Mouse (Mus musculus) CD8-positive naive resting alpha-beta T cell, adult 2 months (primary cell): ENCODE results near the gene Abtb2.

Experiments used
- DNase-seq, 2 experiments: peaks; one replicate each; pipeline ENCODE4 v3.0.0; 2022; ENCODE audit warnings: low read depth in 2 of 2, low spot score in 2 of 2

Gene Abtb2

DNA sequence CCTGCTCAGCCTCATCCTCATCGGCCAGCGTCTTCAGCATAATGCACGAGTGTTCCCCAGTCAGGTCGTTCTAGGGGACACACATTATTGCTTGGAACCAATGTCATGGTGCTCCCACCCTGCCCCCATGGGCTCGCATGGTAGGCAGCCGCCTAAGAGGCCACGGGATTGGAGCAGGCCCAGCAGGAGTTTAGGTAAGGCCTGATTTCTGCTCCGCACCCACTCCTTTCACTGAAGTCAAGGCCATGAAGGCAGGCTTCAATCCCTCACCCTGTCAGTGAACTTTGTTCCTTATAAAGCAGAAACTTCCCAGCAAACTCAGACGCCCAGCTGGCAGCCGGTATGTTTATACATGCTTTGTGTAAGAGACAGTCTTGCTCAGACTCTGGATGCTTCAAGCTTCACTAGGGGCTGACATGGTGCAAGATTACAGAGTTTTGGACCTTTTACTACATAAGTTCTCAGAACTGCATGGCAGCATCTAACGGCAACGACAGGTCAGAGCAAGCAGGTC lies 162.0 kb downstream of the Abtb2 start:
- DNase-seq, result no peak

DNA sequence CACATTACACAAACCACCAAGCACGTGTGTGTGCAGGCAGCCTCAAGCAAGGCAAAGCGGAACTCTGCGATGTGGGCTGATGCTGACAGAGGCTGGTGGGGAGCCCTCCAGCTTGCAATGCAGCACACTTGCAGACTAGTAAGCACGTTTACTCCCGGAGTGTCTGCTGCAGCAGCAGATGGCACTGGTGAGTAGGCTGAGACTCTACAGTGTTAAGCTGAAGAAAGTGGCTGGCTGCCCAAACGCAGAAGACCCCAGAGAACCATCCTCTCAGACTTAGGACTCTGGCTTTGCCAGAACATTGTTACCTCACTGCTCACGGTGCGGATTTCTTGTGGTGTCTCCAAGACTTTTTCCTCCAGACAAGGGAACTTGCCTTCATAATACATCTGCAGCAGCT lies 164.9 kb downstream of the Abtb2 start:
- DNase-seq, result no peak

DNA sequence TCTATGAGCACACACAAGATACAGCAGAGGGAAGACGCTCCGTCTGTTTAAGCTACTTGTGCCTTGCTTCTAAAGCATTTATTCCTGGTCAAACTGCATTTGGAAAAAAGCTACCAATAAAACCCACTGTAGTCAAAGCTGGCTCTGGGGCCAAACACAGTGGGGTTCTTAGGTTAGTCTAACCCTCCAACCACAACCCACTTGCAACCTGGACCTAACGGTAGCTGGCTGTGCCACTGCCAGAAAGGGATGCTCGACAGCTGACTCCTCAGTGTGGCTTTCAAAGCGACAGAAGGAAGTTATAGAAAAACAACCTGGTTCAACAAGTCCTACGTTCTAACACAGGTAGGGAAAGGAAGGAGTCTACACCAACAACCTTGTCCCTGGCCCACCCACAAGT lies 165.3 kb downstream of the Abtb2 start:
- DNase-seq, result no peak

DNA sequence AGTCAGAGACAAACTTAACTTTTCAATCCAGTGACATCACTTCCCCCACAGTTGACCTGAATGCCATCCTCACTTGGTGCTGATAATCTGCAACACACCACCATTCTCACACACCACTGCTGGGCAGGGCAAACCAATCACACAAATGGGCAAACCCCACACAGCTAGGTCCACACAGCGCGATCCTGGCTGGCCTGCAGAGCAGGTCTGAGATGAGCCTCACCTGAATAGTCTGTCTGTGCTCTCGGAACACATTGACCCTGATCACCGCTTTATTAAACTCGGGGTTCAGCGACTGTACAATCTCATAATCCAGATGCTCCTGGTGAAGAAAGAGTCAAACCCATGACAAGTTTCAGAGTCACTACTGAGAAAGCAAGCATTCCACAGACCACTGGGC lies 176.7 kb downstream of the Abtb2 start:
- DNase-seq, result no peak

DNA sequence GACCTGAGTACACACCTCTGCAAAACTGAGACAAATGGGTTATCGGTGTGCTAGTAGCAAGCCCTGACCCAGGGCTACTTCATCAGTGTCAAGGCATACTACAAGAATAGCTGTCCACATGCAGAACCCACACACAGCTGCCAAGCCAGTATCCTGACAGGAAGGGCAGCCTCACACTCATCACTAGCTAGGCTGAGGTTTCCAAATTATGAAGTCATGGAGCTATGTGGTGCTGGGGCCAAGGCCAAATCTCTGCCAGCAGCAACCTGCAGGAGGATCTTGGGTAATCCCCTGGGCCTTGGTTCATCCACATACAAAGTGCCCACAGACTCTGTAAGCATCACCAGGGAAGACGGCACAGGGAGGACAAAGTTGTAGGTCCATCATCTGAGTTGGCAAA lies 177.4 kb downstream of the Abtb2 start:
- DNase-seq, result no peak

DNA sequence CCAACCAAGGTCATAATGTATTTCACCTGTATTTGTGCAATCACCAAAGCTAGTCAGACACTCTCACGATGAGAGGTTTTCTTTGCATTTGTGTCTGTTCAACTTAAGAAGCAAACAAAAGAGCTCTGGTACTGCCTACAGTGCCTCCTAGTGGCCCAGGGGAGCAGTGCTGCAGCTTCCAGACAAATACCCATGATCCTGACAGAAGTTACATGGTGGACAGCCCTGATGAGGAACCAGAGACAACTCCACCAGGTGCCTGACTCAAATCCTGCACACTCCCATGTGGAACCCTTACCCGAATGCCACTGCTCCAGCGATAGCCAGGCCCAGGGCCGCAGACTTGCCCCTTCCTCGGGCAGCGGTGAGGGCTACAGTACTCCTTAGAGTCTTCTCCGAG lies 177.9 kb downstream of the Abtb2 start:
- peak; percentile 57 to 71 for DNase-seq

DNA sequence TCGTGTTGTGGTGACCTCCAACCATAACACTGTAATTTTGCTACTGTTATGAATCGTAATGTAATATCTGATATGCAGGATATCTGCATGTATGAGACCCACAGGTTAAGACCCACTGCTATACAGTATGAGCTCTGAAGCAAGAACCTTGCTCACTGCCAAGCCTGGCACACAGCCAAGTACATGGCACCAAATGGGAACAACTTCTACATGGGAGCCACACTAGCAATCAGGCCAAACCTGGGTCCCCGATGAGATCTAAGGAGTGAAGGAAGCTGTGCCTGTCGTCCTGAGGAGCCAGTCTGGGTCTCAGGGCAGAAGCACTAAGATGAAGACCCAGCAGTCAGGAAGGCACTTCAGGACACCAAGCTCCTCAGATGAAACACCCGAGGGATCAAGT lies 179.4 kb downstream of the Abtb2 start:
- no peak for DNase-seq

DNA sequence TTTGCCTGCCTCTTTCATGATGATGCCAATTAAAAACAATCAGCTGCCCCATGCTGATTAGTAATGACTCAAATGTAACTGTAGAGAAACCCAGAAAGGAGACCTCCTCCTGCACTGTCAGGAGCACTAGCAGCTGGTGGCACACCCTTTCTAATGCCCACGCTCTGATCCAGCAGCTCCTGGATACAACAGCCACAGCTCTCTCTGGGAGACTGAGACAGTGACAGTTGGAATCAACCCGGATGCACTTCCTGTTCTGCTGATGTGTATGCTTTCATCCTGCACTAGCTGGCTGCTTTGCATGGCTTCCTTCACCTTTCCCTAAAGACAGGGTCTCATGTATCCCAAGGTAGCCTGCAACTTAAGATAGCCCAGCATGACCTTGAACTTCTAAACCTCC lies 180.0 kb downstream of the Abtb2 start:
- DNase-seq, result no peak

DNA sequence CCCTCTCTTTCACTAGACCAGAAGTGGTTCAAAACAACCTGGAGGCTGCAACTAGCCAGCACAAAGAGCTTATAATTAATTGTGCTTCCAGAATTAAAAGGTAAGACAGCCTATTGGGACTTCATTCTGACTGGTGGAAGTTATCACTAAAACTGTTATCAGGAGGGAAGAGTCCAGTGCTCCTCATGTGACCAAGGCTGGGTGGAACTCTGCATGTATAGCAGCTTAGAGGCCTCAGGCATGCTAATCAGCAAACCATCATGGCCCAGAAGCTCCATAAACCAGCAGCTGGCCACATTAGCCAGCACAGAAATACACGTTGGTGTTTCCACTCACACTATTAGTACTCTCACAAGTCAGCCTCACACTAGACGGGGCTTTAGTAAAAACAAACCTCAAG lies 180.7 kb downstream of the Abtb2 start:
- no peak for DNase-seq

DNA sequence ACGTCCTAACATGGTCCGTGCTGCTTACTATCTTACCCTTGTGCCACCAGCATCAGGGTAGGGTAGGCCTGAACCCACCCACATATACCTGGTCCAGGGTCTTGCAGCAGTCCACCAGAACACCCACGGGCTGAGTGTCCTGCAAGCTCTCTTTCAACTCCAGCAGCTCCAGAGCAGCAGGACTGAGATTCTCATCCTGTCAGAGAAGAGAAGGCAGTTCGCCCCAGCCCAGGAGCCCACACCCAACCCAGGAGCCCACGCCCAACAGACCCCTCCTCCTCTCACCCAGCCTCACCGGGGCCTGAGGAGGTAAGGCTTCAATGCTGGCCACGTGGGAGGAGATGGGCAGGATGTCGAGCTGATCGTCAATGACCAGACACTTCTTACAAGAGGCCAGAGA lies 181.8 kb downstream of the Abtb2 start:
- no peak for DNase-seq

DNA sequence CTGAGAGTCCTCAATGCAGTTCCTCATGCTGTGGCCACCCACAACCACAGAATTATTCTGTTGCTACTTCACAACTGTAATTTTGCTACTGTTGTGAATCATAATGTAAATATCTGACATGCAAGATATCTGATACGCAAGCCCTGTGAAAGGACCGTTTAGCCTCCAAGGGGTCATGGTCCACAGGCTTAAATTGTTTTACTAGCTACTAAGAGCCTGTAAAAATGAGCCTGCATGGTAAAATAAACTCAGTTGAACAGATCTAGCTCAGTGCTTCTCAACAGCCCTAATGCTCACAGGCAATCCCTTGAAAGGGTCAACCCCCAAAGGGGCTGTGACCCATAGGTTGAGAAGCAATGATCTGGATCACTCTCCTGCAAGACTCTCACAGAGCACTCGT lies 183.0 kb downstream of the Abtb2 start:
- DNase-seq, result no peak

DNA sequence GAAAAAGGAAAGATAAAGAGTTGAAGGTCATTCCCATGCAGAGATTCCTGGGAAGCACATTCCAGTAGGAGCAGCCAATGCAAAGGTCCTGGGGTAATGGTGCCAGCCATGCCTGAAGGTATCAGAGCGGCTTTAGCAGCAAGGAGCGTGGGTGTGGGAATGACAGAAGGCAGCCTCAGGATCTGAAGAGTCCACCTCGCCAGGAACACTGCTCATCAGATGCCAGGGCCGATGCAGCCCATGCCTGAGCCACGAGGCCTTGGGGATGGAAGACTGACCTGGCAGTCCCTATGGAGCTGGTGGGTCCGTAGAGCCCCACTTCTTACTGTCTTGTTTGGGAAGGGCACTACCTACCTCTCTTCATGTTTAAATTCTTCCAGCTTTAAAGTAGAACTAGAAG lies 185.7 kb downstream of the Abtb2 start:
- DNase-seq, result no peak

DNA sequence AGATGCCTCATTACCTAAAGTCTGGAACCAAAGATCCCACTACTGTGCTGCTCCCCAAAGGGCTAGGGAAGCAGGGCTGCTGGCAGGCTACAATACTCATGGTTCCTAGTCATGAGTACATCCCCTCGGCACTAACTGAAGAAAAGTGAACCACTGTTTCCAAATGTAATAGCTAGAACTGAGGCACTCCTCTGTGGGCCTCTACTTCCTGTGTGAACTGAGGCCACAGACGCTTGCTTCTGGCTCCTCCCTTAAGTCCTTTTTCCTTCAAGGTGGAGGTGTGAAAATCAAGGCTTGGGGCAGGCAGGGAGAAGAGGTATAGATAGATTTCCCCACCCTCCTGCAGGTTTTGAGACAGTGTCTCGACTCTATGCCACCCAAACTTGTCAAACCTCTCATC lies 188.5 kb downstream of the Abtb2 start:
- DNase-seq, result no peak

DNA sequence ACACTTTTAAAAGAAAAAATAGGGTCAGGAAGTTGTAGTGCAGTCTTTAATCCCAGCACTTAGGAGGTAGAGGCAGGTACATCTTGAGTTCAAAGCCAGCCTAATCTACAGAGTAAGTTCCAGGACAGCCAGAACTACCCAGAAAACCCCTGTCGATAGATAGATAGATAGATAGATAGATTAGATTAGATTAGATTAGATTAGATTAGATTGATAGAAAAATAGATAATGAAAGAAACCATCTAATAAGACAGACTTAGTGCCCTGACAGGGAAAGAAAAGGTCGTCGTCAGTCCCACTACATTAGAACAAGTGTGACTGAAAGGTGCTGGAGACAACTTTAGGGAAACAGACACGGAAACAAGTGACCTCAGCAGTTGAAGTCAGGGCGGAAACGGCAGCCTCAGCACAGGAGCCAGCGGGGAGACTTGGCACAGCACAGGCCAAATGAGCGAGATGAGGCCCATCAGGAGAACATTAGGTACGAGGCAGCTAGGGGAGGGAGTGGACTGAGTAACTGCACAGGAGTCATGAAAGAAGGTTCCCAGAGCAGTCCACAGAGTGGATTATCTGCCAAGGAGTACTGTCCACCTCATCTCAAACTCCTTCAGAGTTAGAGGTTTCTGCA lies 189.5 kb downstream of the Abtb2 start:
- DNase-seq, result no peak

DNA sequence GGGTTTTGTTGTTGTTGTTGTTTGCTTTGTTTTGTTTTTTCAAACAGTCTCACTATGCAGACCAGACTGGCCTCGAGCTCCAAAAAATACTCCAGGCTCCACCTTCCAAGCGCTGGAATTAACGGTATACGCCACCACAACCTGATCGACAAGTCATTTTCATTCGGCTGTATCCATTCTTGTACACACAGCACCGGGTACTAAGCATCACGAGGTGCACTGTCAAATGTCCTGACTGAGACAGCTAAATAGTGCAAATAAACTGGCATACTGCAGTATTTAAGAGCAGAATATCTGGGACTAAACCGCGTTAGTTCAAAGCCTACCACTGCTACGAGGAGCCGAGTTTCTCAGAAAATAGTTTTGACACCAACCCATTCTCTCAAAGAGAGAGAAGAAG lies 194.3 kb downstream of the Abtb2 start:
- no peak for DNase-seq

DNA sequence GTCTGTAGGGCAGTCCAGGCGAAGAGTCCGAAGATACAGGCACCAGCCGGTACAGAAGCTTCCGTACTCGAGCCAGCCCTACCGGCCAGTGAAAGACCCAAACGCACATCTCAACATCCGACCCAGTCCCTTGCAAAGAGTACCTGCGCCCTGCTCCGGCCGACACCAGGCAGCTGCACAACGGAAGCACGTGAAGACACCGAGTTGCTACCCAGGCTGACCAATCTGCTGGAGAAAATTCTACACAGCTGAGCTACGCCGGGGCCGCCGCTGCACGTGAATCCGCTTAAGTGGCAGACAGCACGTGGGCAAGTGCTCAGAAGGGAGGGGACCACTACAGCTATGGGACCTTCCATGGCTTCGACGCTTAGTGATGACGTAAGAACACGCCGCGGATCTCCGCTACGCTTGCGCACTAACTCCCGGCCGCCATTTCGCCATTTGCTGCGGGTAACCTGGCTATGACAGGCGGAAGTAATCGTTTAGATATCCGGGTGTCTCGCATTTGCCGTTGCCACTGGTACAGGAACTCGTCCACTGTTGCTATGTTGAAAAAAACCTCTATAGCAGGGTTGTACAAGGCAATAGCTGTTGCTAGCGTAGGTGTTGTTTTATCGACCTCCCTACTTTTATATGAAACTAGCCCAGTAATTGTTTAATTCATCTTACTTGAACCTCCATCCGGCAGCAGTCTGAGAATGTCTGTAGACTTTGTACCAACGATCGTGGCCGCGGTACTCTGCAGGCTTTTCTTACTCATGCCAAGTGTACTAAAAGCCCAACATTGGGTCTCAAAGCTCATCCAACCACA lies 195.0 kb downstream of the Abtb2 start, which contains the start of gene Nat10:
Nat10 (minus strand) TSS at position 365 of the 811 bp plus-strand sequence.
- peak; percentile 98 for DNase-seq

DNA sequence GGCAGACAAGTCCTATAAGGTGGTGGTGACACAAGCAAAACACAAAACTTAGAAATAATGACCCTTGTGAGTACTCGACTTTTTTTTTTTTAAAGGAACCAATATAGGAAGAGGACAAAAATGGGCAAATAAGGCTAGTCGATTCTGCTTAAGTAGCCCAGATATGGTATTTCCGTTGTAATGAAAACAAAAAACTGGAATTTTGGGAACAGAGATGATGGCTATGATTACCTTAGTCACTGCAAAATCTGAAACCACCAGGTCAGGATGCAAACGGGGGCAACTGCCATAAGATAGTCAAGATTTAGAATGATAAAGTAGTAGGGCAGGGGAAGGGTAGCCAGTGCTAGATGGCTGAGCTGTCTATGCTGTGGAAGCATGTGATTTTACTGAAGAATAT lies 195.9 kb downstream of the Abtb2 start:
- no peak for DNase-seq

DNA sequence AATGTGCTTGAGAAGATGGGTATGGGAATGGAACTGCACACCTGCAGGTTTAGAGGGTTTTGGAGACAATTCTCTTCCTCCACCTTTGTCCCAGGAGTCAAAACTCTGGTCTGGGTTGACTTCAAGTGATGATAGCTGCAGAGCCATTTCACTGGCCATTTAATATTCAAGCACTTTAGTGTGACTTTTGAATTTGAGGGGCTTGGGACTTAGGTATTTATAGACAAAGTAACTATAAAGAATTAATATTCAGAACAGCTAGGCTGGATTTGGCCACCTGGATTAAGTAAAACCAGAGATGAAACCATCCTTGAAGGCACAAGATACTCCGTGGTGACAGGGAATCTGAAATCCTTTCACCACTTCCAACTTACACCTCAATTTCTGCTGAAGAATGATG lies 196.4 kb downstream of the Abtb2 start:
- no peak for DNase-seq
